Mouse (Mus musculus) embryo, embryonic 9.5 days (tissue): ENCODE measurements around the gene Arsa.

ENCODE experiments used
- DNase-seq: peaks from one replicate; pipeline ENCODE4 v3.0.0-alpha.2; 2017; ENCODE audit errors: extremely low spot score

Gene Arsa

DNA sequence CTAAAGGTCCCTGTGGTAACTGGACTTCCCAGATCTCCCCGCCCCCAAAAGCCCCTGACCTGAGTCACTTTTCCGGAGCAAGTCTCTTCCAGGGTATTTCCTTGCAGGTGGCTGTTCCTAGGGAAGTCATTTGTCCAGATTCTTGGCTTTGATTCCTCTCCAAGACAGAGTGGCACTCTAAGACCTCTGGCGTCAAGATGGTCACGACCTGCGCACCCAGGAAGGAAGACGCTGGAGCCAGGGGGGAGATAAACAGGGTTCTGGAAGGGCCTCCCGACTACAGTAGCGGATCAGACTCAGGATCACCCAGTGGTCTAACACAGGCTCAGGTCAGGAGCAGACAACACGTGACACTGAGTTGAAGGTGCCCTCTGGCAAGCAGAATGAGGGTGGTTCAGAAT, at the start of gene Arsa:
Gene Arsa (minus strand): TSS at position 335 of the 401 bp plus-strand sequence.
- DNase-seq = no peak

DNA sequence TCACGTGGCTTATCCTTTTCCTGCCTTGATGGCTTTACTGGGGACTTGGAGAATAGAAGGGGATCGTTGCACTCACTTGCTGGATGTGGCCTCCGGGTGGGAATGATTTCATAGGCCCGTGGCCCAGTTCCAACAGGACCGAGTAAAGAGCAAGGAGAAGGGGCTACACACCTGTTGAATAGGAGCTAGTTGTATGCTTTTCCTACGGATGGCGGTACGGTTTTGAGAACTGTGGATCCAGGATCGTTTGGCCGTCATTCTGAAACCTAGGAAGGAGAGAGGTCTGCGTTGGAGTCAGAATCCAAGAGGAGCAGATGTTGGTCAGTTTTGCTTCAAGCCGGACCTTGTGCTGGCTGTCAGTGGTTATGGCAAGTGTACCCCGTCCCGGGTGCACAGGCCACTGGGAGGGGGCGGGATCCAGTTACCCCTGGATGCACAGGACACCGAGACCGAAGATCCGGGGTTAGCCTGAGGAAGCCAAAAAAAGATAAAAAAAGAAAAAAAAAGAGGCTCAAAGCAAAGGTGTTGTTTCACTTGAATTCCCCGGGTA, 49.6 kb upstream of the Arsa start:
- DNase-seq = no peak

DNA sequence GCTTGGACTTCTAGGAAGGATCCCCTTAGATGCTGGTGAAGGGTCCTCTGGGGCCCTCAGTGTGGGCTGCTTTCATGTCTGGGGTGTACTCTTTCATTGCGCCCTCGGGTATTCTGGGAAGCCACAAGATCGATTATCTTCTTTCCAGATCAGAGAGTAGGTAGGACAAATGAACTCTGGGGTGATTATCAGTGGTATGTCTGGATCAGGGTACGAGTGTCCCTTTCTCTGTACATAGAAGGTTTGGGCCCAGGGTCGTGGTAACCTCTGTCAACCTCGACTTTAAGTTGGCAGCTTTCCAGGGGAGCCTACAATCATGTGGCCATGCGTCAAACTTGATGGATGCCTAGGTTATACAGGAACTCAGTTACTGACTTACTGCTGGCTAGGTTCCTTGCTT, 48.7 kb upstream of the Arsa start:
- DNase-seq = no peak

DNA sequence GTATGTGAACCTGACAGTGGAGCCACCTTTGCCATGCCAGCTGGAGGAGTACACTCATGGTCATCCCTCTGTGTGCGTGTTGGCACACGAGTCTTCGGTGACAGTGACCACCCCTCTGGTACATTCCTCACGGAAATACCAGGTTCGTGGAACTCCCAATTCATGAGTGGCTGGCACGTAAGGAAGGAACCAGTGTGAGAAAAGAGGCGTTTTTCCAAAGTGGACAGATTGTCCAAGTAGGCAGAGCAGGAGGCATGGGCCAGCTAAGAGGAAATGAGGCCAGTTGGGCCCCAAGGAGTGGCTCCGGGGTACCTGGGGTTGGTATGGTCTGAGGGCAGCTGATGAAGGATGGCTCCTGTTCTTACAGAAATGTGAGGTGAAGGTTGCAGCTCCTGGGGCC, 48.2 kb upstream of the Arsa start:
- no peak for DNase-seq

DNA sequence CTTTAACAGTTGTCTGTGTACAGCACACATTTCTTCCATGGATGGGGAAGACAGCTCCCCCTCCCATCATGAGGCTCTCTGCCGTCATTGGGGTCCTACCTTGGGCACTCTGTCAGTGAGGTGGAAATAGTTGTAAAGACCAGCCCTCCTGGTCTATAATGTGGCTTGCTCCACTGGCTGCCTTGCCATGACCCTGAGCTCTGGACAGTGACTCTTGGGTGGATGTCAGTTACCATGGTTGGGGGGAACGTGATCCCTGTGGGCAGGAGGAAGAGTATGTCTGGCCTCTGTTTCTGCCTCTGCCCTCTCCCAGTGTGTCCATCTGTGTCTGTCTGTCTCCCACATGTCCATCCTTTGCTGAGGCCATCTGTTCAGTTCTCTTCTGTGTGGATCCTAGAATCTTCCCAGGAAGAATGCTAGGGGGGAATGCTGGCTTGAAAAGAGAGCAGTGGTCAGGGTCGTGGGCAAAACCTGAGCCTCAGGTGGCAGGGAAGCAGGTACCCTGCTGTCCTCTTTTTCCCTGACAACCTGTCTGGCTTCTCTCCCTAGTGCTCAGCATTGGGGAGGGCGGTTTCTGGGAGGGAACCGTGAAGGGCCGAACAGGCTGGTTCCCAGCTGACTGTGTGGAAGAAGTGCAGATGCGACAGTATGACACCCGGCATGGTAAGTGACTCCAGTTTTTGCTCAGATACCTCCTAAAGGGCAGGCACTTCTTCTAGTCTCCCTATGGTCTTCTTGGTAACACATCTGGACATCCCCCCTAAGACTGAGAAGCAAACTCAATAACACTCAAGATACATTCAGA, 47.6 kb upstream of the Arsa start:
- no peak for DNase-seq

DNA sequence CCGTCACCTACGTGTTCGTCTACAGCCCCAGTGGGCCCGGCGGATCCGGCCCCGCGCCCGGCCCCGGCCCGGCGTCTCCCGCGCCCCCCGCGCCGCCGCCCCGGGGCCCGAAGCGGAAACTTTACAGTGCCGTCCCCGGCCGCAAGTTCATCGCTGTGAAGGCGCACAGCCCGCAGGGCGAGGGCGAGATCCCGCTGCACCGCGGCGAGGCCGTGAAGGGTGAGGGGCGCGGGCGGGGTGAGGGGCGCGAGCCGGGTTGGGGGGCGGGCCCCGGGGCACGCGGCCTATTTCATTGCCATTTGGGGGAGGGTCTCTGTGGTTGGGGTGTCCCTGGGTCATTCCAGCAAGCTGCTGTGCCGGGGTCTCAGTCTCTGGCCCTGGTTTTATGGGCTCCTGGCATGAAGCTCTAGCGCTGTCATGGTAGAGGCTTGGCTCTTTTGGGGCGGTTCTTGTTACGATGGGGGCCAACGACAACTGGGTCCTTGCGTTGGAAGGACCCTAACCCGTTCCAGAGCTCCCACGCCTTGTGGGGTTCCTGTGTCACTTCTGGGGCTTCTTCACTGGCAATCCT, 46.9 kb upstream of the Arsa start:
- peak; percentile 39 for DNase-seq

DNA sequence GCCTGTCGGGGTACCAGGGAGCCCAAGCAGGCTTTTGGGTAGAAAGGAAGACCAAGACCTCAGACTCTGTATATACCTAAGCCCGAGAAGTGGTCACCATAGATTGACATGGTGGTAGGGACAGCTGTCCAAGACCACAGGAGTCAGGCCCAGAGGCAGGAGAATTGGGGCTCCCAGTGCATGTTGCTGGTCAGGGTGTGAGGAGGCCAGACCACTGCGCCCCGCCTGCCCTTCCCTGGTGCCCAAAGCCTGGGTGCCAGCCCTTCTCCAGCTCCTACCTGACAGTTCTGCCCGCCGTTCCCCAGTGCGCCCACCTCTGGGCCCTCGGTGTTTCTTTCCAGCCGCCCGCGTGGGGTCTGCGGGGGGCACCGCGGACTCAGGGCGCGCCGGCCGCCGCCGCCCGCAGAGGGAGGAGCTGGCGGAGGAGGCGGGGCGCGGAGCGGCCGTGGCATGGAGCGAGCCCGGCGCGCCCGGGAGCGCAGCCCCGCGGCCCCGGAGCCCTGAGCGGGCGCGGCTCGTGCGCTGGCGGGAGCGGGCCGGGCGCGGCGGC, 46.1 kb upstream of the Arsa start:
- DNase-seq = peak; percentile 15

DNA sequence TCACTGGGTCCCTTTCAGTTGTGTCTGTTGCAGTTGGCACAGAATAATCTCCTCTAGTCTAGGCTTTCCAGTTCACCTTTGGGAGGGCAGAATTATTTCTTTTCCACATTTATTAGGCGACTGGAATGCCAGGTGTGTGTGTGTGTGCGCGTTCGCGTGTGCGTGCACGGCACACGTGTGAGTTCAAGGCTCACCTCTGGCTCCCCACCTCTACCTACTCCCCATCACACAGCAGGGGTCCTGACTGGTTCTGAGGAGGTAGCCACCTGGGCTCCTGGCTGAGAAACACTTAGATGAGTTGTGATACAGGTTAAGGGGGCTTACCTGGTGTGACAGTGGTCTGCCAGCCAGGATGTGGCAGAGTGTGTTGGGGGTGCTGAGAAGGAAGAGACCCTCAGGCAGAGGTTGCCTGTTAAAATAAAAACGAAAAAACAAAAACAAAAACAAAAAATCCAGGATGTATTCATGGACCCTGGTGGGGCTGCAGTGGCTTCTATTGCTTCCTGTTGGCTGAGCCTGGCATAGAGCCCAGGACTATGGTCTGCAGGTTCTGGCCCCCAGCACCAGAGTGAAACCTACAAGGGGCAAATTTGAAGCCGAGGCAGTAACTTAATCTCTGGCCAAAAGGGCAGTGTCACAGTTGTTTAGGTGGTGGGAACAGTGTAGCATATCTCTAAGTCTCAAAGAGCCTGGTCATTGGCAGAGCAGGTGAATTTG, 45.5 kb upstream of the Arsa start:
- no peak for DNase-seq

DNA sequence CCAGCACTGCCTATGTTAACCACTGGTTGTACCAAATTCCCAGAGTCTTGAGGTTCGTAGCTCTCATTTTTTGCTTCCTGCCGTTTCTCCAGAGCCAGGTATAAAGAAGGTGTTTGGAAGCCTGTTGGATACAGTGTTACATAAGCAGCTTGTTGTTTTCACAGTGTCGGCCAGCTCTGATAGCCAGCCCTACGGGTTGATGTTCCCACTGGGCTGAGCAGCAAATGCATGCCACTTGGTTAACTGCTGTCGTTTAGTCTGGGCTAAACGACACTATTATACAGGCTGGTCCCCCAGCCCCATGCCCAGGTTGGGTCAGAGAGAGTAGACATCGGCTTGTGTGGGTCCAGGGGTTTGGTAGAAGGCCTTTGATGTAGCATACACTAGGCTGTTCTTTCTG, 44.7 kb upstream of the Arsa start:
- no peak for DNase-seq

DNA sequence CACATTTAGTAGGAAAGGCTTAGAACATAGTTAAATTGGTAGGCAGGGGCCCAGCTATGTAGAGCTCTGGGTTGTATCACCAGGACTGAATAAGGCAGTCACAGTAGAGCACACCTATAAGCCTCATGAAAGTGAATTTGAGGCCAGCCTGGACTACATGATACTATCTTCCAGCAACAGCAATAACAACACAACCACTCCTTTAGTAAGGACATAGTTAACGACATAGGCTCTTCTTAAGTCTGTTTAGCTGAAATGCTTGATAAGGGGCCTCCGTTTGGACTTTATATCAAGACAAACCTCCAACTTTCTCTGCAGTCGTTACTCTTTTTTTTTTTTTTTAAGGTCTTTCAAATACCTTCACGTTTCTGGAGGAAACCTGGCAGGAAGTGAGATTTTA, 35.5 kb upstream of the Arsa start:
- DNase-seq = no peak

DNA sequence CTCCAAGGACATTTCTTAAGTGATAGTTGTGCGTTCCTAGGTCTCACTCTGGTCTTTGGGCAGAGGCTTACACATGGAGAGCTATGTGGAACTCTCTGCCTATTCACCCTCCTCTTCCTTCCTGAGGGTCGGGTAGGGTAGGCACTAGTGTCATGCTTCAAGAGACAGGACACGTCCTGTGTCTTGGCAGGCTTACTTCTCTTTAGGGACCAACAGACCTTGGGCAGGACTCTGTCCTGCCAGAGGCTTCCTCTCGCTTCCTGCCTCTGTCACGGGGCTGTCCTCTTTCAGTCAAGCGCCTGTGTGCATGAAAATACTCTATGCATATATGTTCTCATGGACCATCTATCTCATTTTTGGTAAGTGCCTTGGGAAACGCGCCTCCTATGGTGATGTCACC, 30.5 kb upstream of the Arsa start:
- no peak for DNase-seq

DNA sequence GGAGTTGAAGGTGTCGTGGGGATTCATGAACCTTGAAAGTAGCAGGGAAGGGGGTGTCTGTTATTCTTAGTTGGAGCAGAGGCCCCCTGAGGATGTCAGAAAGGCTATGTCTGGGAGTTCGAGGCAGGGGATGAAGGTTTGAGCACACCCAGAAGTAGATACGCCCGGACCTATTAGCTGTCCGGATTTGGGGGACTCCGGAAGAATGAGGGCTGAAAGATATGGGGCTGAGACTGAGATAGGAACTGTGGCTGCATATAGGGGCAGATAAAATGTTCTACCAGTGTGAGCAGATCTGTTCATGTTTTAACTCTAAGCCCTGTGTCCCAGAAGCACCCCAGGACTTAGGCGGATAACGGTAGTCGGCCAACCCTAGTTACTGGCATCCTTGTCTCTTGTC, 27.6 kb upstream of the Arsa start:
- no peak for DNase-seq

DNA sequence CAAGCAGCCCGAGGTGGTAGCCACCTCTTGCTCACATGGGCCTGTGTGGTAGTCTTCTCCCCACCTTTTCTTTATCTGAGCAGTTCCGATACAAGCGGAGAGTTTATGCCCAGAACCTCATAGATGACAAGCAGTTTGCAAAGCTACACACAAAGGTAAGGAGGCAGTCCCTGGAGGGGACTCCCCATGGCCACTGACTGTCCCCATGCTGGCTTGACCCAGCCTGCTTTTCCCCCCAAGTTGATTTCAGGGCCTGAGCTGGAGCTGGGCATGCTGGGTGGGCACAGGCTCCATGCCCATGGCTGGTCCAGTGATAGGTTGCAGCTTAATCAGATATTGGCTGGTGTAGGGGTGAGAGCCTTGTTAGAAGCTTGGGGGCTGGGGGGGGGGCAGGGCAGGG, 24.1 kb upstream of the Arsa start:
- DNase-seq = no peak

DNA sequence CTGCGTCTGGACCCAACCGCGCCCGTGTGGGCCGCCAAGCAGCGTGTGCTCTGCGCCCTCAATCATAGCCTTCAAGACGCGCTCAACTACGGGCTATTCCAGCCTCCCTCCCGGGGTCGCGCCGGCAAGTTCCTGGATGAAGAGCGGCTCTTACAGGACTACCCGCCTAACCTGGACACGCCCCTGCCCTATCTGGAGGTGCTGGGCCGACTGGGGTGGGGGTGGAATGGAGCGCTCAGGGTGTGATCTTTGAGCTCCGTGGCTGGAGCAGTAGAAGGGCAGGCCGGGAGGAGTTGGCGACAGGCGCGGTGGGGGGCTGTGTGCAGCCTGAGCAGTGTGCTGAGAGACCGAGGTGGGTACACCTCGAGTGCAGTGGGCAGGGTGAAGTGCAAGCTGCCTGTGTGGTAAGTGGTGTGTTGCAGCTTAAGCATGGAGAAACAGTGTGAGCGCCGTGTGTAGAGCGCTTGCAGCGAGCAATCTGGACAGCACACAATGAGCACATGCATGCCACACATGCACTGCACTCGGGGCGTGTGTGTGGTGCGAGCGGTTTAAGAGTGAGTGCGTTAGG, 23.1 kb upstream of the Arsa start:
- peak; percentile 60 for DNase-seq

DNA sequence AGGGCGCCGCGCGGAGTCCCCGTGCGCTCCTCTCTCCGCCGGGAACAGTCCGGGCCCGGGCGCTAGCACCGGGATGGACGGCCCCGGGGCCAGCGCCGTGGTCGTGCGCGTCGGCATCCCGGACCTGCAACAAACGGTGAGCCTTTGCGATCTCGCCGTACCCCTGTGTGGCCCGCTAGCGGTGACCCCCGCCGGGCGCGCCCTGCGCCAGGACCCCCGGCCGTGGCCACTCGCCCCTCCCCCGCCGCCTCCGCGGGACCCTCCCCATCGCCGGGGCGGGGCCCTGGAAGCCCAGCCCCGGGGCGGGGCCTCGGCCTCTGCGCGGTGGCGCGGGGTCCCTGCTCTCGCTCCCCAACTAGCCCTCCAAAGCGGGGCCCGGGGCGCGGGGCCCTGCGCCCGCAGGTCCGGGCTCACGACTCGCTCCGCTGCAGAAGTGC, 22.6 kb upstream of the Arsa start:
- DNase-seq = peak; percentile 77

DNA sequence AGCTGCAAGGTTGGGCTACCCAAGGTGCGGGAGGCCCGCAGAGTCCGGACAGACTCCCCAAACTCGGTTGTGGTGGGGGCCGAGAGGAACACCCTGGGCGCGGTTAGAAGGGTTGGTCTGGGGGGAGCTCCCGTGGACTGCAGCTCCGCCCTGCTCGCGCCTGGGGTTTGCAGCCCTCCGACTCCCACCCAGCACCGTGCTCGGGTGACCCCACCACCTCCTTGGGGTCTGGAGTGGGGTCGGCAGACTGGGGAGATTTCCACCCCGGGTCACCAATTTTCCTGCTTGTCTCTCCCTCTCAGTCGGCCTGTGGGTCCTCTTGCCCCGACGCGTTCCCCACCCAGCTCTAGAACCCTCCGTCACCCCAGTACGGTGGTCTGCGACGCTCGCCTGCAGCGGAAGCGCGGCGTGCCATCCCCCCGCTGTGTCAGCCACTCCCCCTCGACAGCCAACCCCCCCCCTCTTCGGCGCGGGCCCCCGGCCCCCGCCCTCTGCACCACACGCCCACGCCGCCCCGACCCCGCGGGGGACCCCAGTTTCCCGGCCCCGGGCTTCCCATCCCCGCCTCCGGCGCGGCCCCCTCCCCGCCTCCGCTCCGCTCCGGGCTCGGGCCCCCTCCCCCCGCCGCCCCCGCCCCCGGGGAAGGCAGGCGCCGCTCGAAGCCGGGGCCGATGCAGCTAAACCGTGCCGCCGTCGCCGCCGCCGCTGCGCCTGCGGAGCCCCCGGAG, 21.9 kb upstream of the Arsa start, which contains the start of gene Shank3:
Gene Shank3 (plus strand): TSS at position 663 of the 728 bp plus-strand sequence.
- peak; percentile 54 for DNase-seq

DNA sequence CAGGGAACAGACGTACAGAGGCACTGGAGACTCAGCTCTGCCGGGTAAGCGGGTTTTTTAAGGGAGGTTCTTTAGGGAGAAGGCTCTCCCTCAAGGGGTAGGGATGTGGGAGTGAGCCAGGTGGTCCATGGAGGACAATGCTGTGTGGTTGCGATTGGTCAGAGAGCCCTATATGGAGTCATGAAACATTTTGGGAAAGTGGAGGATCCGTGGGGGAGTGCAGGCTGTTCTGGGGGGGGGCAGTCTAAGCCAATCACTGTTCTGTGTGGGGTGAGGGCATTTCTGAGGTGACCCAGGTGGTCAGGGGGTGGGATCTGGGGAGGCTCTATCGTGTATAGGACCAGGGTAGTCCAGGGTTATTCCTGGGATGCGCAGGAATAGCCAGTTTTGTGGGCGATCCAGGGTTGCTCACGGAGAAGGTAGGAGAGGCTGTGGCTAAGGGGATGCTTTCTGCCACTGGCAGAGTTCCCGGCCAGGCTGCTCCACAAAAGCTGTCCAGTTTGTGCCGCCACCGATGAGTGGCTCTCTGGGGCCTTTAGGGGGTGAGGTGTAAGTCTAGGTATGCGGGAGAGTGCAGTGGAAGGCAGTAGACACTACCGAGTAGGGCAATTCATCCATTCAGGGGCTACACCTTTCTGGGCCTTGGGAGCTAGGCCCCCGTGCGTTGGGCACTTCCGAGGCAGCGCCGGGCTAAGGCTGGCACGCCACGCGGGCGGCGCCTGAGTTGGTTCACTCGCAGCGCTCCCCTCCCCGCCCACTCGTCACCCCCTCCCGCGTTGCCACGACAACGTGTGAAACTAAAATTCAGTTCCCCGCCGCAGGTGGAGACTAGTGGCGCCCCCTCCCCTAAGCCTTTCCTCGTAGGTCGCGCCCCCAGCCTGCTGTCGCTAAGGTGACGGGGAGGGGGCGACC, 21.1 kb upstream of the Arsa start:
- DNase-seq = no peak

DNA sequence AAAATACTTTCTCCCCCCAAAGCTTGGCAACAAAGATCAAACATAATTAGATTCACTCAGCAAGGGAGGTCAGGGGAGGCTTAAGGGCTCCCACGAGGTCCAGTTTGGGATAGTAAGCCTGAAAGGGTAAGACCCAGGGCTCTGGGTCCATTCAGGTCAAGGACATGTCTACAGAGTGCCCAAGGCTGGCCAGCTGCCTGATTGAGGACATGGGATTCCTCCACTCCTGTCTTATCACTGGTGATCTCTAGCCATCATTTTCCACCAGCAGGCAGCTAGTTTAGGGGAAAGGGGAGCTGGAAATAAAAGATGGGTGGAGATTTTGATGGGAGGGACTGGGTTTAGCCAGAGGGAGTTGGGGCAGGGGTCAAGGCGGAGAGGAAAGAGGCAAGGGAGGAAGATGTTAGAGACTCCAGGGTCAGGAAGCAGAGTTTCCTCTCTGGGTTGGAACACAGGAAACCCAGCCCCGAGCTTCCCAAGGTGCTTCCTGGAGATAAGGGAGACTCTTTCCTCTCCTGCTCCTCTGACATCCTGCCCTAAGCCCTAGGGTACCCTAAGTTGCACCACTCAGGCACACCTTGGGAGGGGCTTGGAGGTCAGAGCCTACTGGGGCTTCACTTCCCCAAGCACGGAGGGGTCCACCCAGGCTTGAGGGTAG, 20.3 kb upstream of the Arsa start:
- no peak for DNase-seq

DNA sequence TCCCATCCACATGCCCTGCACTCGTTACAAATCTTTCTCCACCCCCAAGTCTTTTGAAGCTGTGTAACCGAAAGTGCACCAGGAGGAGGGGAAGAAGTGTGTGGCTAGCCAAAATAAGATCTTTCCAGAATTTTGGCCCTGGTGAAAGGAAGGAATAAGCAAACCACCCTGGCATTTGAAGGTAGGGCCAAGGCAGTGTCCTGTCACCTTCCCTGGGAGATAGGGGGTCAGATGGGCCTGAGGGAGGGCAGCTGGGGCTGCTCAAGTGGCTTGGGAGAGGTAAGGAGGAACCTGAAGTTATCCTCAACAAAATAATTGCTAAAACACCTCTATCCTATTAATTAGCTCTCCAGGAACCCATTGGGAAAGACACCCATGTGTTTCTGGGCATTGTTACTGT, 19.6 kb upstream of the Arsa start:
- no peak for DNase-seq

DNA sequence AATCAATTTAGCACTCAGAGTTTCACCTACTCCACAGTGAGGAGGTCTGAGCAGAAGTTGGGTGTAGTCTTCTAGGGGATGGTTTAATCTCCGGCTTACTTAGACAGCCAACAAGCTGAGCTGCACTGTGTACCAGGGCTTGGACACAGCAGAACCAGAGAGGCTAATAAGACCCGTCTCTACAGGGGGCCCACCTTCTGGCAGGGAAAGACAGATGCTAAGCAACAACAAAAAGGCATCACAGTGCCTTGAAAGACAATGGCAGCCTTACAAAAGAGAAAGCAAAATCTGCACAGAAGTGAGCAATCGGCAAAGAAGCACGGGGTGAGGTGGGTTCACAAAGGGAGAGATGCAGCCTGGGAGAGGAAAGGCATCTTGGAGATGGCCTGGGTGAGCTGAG, 18.9 kb upstream of the Arsa start:
- DNase-seq = no peak
